Mouse (Mus musculus): ENCODE measurements around the gene Lin28a.
"Not testable (repeated sequence)": the region's sequence is repeated elsewhere in the genome, so short reads cannot be mapped to it uniquely, and the experiment has no call there.

Gene Lin28a

GRCm38 (mm10) chr4:134018038-134018778 is 433 bp downstream of the Lin28a start:
- DNase-seq: no peak

- DNase-seq: peak; percentile 9
Observed at GRCm38 (mm10) chr4:134017201-134017865, 1.3 kb downstream of the Lin28a start.

GRCm38 (mm10) chr4:134016767-134017166 is 1.9 kb downstream of the Lin28a start:
- no peak for DNase-seq

GRCm38 (mm10) chr4:134016208-134016607 is 2.4 kb downstream of the Lin28a start:
- no peak for DNase-seq

GRCm38 (mm10) chr4:134012858-134013528 is 5.6 kb downstream of the Lin28a start:
- DNase-seq: peak; percentile 43 to 53

GRCm38 (mm10) chr4:134011450-134012414 is 6.9 kb downstream of the Lin28a start:
- no peak for DNase-seq

GRCm38 (mm10) chr4:134009709-134010108 is 8.9 kb downstream of the Lin28a start:
- no peak for DNase-seq

- DNase-seq: no peak
Observed at GRCm38 (mm10) chr4:134006845-134007244, 11.8 kb downstream of the Lin28a start.

- DNase-seq: no peak
Observed at GRCm38 (mm10) chr4:134005581-134006358, 12.9 kb downstream of the Lin28a start.

- no peak for DNase-seq
Observed at GRCm38 (mm10) chr4:134002903-134003302, 15.7 kb downstream of the Lin28a start.

GRCm38 (mm10) chr4:134002246-134002645 is 16.4 kb downstream of the Lin28a start:
- no peak for DNase-seq

- no peak for DNase-seq
Observed at GRCm38 (mm10) chr4:134001710-134002109, 16.9 kb downstream of the Lin28a start.

GRCm38 (mm10) chr4:134000466-134001438 is 17.9 kb downstream of the Lin28a start, which contains the start of gene Dhdds:
Gene Dhdds, minus strand, starts transcription at chr4:134000918.
- peak; percentile 96 to 97 for DNase-seq

- DNase-seq: no peak
Observed at GRCm38 (mm10) chr4:133994697-133995096, 23.9 kb downstream of the Lin28a start.

- no peak for DNase-seq
Observed at GRCm38 (mm10) chr4:133991087-133991660, 27.5 kb downstream of the Lin28a start.

- DNase-seq: no peak
Observed at GRCm38 (mm10) chr4:133990035-133990434, 28.6 kb downstream of the Lin28a start.

- not testable (repeated sequence) for DNase-seq
Observed at GRCm38 (mm10) chr4:133988289-133988688, 30.4 kb downstream of the Lin28a start.

- DNase-seq: no peak
Observed at GRCm38 (mm10) chr4:133982936-133983335, 35.7 kb downstream of the Lin28a start.

GRCm38 (mm10) chr4:133980496-133980895 is 38.1 kb downstream of the Lin28a start:
- no peak for DNase-seq
